Mouse (Mus musculus) MEL (cell line): ENCODE results near the gene Rpl9. TPM values are rescaled to one million over a fixed set of nuclear protein-coding genes. Genes with fewer than 3 reads are reported as not detected.

Experiments used
- DNase-seq: peaks from one replicate; pipeline ENCODE4 v3.0.0; 2011; ENCODE audit warnings: low read depth, low spot score
- H3K27ac ChIP-seq: 2 replicates; pipeline ENCODE4 v1.5.1; 2012; ENCODE audit warnings: low read depth, mild to moderate bottlenecking, control low read depth, low read length, moderate library complexity; ENCODE audit not compliant: control insufficient read depth
- H3K27me3 ChIP-seq, 2 experiments: fragments of 150-350 bp in 1 of 2; sonication (generic) in 1 of 2; 2 replicates each; pipeline ENCODE4 v1.6.1; 2012; ENCODE audit warnings: low read length in 2 of 2, mild to moderate bottlenecking in 2 of 2, improper control_type of control experiment in 1 of 2, moderate library complexity in 1 of 2; ENCODE audit not compliant: insufficient read depth in 2 of 2, control insufficient read depth in 1 of 2
- H3K36me3 ChIP-seq, 2 experiments: 2 replicates each; pipeline ENCODE4 v1.6.1; 2012 to 2014; ENCODE audit warnings: low read length in 2 of 2, improper control_type of control experiment in 1 of 2, inconsistent platforms in 1 of 2, mild to moderate bottlenecking in 1 of 2; ENCODE audit not compliant: insufficient read depth in 2 of 2, control insufficient read depth in 1 of 2
- H3K4me1 ChIP-seq, 2 experiments: fragments of 150-350 bp in 1 of 2; sonication (generic) in 1 of 2; 2 replicates each; pipeline ENCODE4 v1.6.1; 2012; ENCODE audit warnings: low read length in 2 of 2, improper control_type of control experiment in 1 of 2, mild to moderate bottlenecking in 1 of 2; ENCODE audit not compliant: insufficient read depth in 2 of 2, control insufficient read depth in 1 of 2
- H3K4me3 ChIP-seq, 2 experiments: fragments of 150-350 bp in 1 of 2; sonication (generic) in 1 of 2; 2 replicates each; pipeline ENCODE4 v1.5.1; 2012; ENCODE audit warnings: low read depth in 2 of 2, low read length in 2 of 2, mild to moderate bottlenecking in 2 of 2, moderate library complexity in 2 of 2, control low read depth in 1 of 2, improper control_type of control experiment in 1 of 2; ENCODE audit not compliant: control insufficient read depth in 1 of 2, insufficient read depth in 1 of 2
- H3K79me2 ChIP-seq: 2 replicates; pipeline ENCODE4 v1.6.1; 2012; ENCODE audit warnings: mild to moderate bottlenecking, low read length, moderate library complexity; ENCODE audit not compliant: control insufficient read depth, poor library complexity, insufficient read depth
- H3K9ac ChIP-seq: 2 replicates; pipeline ENCODE4 v1.6.1; 2012; ENCODE audit warnings: low read depth, mild to moderate bottlenecking, control low read depth, low read length, moderate library complexity; ENCODE audit not compliant: control insufficient read depth, poor library complexity, severe bottlenecking
- H3K9me3 ChIP-seq: fragments of 150-350 bp; sonication (generic); replicated peaks from 2 replicates; pipeline ENCODE4 v1.6.1; 2012; ENCODE audit warnings: mild to moderate bottlenecking, low read length, improper control_type of control experiment, moderate library complexity; ENCODE audit not compliant: insufficient read depth
- BHLHE40 ChIP-seq: IDR thresholded peaks from 2 replicates; pipeline ENCODE4 v1.6.1; 2012; ENCODE audit warnings: low read depth, mild to moderate bottlenecking, inconsistent platforms, low read length, improper control_type of control experiment, borderline replicate concordance
- CHD1 ChIP-seq: IDR thresholded peaks from 2 replicates; pipeline ENCODE4 v1.6.1; 2012; ENCODE audit warnings: low read depth, mild to moderate bottlenecking, inconsistent platforms, low read length, improper control_type of control experiment
- CTCF ChIP-seq, 3 experiments: IDR thresholded peaks in 2 of 3; conservative IDR thresholded peaks in 1 of 3; 2 replicates each; pipeline ENCODE4 v1.5.1; 2011 to 2012; ENCODE audit warnings: low read length in 3 of 3, low read depth in 2 of 3, mild to moderate bottlenecking in 2 of 3, improper control_type of control experiment in 1 of 3, inconsistent platforms in 1 of 3, mixed read lengths in 1 of 3, moderate library complexity in 1 of 3; ENCODE audit not compliant: control insufficient read depth in 1 of 3, insufficient read depth in 1 of 3, poor library complexity in 1 of 3, severe bottlenecking in 1 of 3
- E2F4 ChIP-seq: IDR thresholded peaks from 2 replicates; pipeline ENCODE4 v1.6.1; 2011; ENCODE audit warnings: low read depth, low read length, improper control_type of control experiment, borderline replicate concordance
- ELF1 ChIP-seq: IDR thresholded peaks from 2 replicates; pipeline ENCODE4 v1.6.1; 2014; ENCODE audit warnings: low read depth, mild to moderate bottlenecking, inconsistent platforms, low read length, improper control_type of control experiment, moderate library complexity
- EP300 ChIP-seq, 2 experiments: IDR thresholded peaks; 2 replicates each; pipeline ENCODE4 v1.6.1; 2011; ENCODE audit warnings: improper control_type of control experiment in 2 of 2, low read length in 2 of 2, low read depth in 1 of 2, mild to moderate bottlenecking in 1 of 2
- ETS1 ChIP-seq: IDR thresholded peaks from 2 replicates; pipeline ENCODE4 v1.6.1; 2012; ENCODE audit warnings: low read depth, mild to moderate bottlenecking, inconsistent platforms, low read length, improper control_type of control experiment, moderate library complexity
- GABPA ChIP-seq: IDR thresholded peaks from 2 replicates; pipeline ENCODE4 v1.6.1; 2012; ENCODE audit warnings: low read depth, mild to moderate bottlenecking, inconsistent platforms, low read length, improper control_type of control experiment, moderate library complexity
- JUND ChIP-seq: IDR thresholded peaks from 2 replicates; pipeline ENCODE4 v1.6.1; 2011; ENCODE audit warnings: low read depth, mild to moderate bottlenecking, improper control_type of control experiment, low read length
- KAT2A ChIP-seq: conservative IDR thresholded peaks from 2 replicates; pipeline ENCODE4 v1.6.1; 2012; ENCODE audit warnings: low read depth, low read length, improper control_type of control experiment, inconsistent platforms
- MXI1 ChIP-seq: IDR thresholded peaks from 2 replicates; pipeline ENCODE4 v1.6.1; 2011; ENCODE audit warnings: mild to moderate bottlenecking, low read depth, low read length, improper control_type of control experiment
- MYB ChIP-seq: IDR thresholded peaks from 2 replicates; pipeline ENCODE4 v1.6.1; 2011; ENCODE audit warnings: mild to moderate bottlenecking, low read depth, low read length, improper control_type of control experiment
- NELFE ChIP-seq: IDR thresholded peaks from 2 replicates; pipeline ENCODE4 v1.6.1; 2011; ENCODE audit warnings: low read depth, low read length, improper control_type of control experiment
- NRF1 ChIP-seq: IDR thresholded peaks from 2 replicates; pipeline ENCODE4 v1.6.1; 2014; ENCODE audit warnings: low read depth, mild to moderate bottlenecking, inconsistent platforms, low read length, improper control_type of control experiment, moderate library complexity; ENCODE audit not compliant: poor library complexity, insufficient read depth, severe bottlenecking
- POLR2A ChIP-seq, 2 experiments: IDR thresholded peaks; 2 replicates each; pipeline ENCODE4 v1.6.1; 2011 to 2012; ENCODE audit warnings: low read length in 2 of 2, mild to moderate bottlenecking in 2 of 2, control low read depth in 1 of 2, improper control_type of control experiment in 1 of 2, low read depth in 1 of 2, moderate library complexity in 1 of 2; ENCODE audit not compliant: control insufficient read depth in 1 of 2, insufficient read depth in 1 of 2, poor library complexity in 1 of 2
- POLR2AphosphoS2 ChIP-seq: IDR thresholded peaks from 2 replicates; pipeline ENCODE4 v1.6.1; 2011; ENCODE audit warnings: low read length, improper control_type of control experiment
- POLR2AphosphoS5 ChIP-seq: IDR thresholded peaks from 2 replicates; pipeline ENCODE4 v1.6.1; 2012; ENCODE audit warnings: low read depth, borderline replicate concordance, mild to moderate bottlenecking, inconsistent platforms, low read length, moderate library complexity, mixed read lengths
- RCOR1 ChIP-seq: IDR thresholded peaks from 2 replicates; pipeline ENCODE4 v1.6.1; 2012; ENCODE audit warnings: low read depth, mild to moderate bottlenecking, inconsistent platforms, low read length, improper control_type of control experiment
- SMC3 ChIP-seq: IDR thresholded peaks from 2 replicates; pipeline ENCODE4 v1.6.1; 2011; ENCODE audit warnings: low read depth, low read length, improper control_type of control experiment
- TAL1 ChIP-seq: IDR thresholded peaks from 2 replicates; pipeline ENCODE4 v1.6.1; 2012; ENCODE audit warnings: mild to moderate bottlenecking, inconsistent platforms, low read length, moderate library complexity, mixed read lengths
- TBP ChIP-seq: IDR thresholded peaks from 2 replicates; pipeline ENCODE4 v1.8.0; 2011; ENCODE audit warnings: low read depth, low read length, improper control_type of control experiment
- USF1 ChIP-seq: IDR thresholded peaks from 2 replicates; pipeline ENCODE4 v1.6.1; 2014; ENCODE audit warnings: low read depth, mild to moderate bottlenecking, inconsistent platforms, low read length, improper control_type of control experiment, moderate library complexity
- USF2 ChIP-seq, 2 experiments: IDR thresholded peaks; 2 replicates each; pipeline ENCODE4 v1.6.1; 2011 to 2012; ENCODE audit warnings: improper control_type of control experiment in 2 of 2, low read length in 2 of 2, borderline replicate concordance in 1 of 2, inconsistent platforms in 1 of 2, low read depth in 1 of 2, mild to moderate bottlenecking in 1 of 2; ENCODE audit not compliant: insufficient read depth in 1 of 2
- polyA plus RNA-seq, 2 experiments: library from polyadenylated mRNA; stranded (reverse) in 1 of 2; unstranded in 1 of 2; fragments of >175 nt in 1 of 2; fragments of >200 nt in 1 of 2; gene quantifications; 2 replicates each; pipeline versions ENCODE4 v1.2.1 to v1.2.4; 2012; ENCODE audit warnings: low replicate concordance in 2 of 2, low read depth in 1 of 2; ENCODE audit not compliant: insufficient read length in 2 of 2, insufficient read depth in 1 of 2, missing spikeins in 1 of 2
- total RNA-seq: library from RNA; depleted of rRNA; stranded (reverse); fragments of 300-350 nt; gene quantifications from 2 replicates; pipeline ENCODE4 v1.2.3, GENCODE M21; 2012

Rpl9 gene
- total and polyA plus RNA-seq, 3 experiments: 1,251 to 2,181 TPM; not detected in 1

GRCm38 (mm10) chr5:65371551-65371950, 19.7 kb downstream of the Rpl9 start:
- no peak for DNase-seq
- Histone ChIP-seq H3K9me3 (no peaks in the 10 kb centered on the region), H3K4me1 (no peaks in the 10 kb centered on the region; a peak in 1 of 4 replicates), H3K36me3 (no peaks in the 10 kb centered on the region), H3K27ac (no peak overlapping the region)
- TF ChIP-seq POLR2AphosphoS5 (no peak), TBP (no peak), USF2 (IDR thresholded peaks at IDR 0.05; ENCODE audit: borderline replicate concordance in 1 of 2, insufficient read depth in 1 of 2, low read depth in 1 of 2, low read length in 2 of 2) (no peak), CHD1 (no peak), POLR2A (IDR thresholded peaks at IDR 0.05; ENCODE audit: control insufficient read depth in 1 of 2, insufficient read depth in 1 of 2, low read depth in 1 of 2, low read length in 2 of 2, poor library complexity in 1 of 2) (no peak)
- TF ChIP-seq, all 39 proteins: peak for 0
- Histone ChIP-seq H3K27me3 (peaks cover 4 to 6% of the 10 kb centered on the region in 2 experiments), H3K4me3 (no peak overlapping the region), H3K79me2 (no peaks in the 10 kb centered on the region), H3K9ac (no peak overlapping the region)

- Histone ChIP-seq H3K79me2 (no peaks in the 10 kb centered on the region), H3K4me3 (no peak overlapping the region), H3K27me3 (peaks cover 11 to 22% of the 10 kb centered on the region in 2 experiments), H3K27ac (no peak overlapping the region), H3K4me1 (no peaks in the 10 kb centered on the region), H3K9me3 (no peaks in the 10 kb centered on the region), H3K36me3 (no peaks in the 10 kb centered on the region), H3K9ac (no peak overlapping the region)
- TF ChIP-seq USF1 (no peak), MXI1 (no peak), ELF1 (no peak)
- DNase-seq: no peak
Measured at GRCm38 (mm10) chr5:65367837-65368236, 23.4 kb downstream of the Rpl9 start.

- H3K27ac ChIP-seq: no peak overlapping the region
- no peak for DNase-seq
- H3K9ac ChIP-seq: no peak overlapping the region
- H3K27me3 ChIP-seq: peaks cover 0 to 7% of the 10 kb centered on the region in 2 experiments; a peak in 2 of 4 replicates
- H3K4me1 ChIP-seq: no peaks in the 10 kb centered on the region
- no peaks in the 10 kb centered on the region for H3K79me2 ChIP-seq
- TF ChIP-seq ELF1 (no peak), NRF1 (no peak), ETS1 (no peak), KAT2A (no peak), BHLHE40 (no peak), GABPA (no peak), JUND (no peak), NELFE (no peak), RCOR1 (no peak), POLR2AphosphoS2 (no peak), MXI1 (no peak), TAL1 (no peak), CTCF (IDR thresholded peaks at IDR 0.05 in 2 of 3, conservative IDR thresholded peaks at IDR 0.05 in 1 of 3; ENCODE audit: control insufficient read depth in 1 of 3, insufficient read depth in 1 of 3, low read depth in 2 of 3, low read length in 3 of 3, poor library complexity in 1 of 3, severe bottlenecking in 1 of 3) (no peak), E2F4 (no peak), EP300 (IDR thresholded peaks at IDR 0.05; ENCODE audit: low read depth in 1 of 2, low read length in 2 of 2) (no peak), MYB (no peak), CHD1 (no peak), SMC3 (no peak)
- TF ChIP-seq, all 39 proteins: peak for 0
- Histone ChIP-seq H3K36me3 (no peaks in the 10 kb centered on the region), H3K4me3 (no peak overlapping the region), H3K9me3 (no peaks in the 10 kb centered on the region)
Measured at GRCm38 (mm10) chr5:65357771-65358170, 33.5 kb downstream of the Rpl9 start.
